Mouse (Mus musculus): ENCODE measurements around the gene AC124502.3.

The AC124502.3 gene

DNA sequence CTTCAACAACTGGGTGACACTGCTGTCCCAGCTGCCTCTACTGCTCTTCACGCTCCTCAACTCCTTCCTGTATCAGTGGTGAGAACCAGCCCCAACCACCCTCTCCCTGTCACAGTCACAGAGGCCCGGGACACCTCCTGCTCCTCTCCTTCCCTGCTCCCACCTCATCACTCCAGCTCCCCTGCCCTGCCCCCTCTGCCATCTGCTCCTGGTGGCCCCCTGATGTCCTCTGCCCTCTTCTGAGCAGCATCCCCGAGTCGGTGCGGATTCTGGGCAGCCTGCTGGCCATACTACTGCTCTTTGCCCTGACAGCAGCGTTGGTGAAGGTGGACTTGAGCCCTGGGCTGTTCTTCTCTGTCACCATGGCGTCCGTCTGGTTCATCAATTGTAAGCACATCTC lies 12.6 kb upstream of the AC124502.3 start:
- in situ Hi-C loops (cut with MboI; ENCODE audit: low sequenced_read_pairs), result no loop called here

DNA sequence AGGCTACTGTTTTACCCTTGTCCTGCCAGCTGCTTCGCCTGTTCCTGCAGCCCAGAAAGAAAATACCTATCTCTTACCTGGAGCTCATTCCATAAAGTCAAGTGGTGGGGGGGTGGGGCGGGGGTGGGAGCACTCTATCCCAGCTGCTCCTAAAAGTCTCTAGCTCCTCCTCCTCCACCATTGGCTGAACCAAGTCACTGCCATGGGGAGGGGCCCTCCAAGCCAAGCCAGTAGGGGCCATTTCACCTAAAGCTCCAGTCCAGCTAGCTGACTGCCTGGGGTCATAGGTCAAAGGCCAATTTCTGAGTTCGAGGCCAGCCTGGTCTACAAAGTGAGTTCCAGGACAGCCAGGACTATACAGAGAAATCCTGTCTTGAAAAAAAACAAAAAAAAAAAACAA lies 6.0 kb upstream of the AC124502.3 start:
- in situ Hi-C loops (cut with MboI; ENCODE audit: low sequenced_read_pairs), result no loop called here

DNA sequence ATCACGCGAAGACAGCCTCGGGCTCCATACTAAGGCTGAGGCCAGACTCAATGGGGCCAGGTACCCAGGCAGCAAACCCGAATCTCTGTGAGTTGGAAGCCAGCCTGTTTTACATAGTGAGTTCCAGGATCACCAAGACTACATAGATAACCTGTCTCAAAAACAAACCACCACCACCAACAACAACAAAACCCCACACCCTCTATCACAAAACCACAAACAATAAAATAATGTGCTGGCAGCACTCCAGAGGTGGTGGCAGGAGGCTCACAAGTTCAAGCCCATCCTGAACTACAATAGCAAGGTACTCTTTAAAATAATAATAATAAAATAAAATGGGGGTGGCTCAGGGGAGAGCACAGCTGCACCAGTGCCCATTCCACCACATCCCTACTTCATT lies 2.1 kb upstream of the AC124502.3 start:
- in situ Hi-C loops (cut with MboI; ENCODE audit: low sequenced_read_pairs), result no loop called here

DNA sequence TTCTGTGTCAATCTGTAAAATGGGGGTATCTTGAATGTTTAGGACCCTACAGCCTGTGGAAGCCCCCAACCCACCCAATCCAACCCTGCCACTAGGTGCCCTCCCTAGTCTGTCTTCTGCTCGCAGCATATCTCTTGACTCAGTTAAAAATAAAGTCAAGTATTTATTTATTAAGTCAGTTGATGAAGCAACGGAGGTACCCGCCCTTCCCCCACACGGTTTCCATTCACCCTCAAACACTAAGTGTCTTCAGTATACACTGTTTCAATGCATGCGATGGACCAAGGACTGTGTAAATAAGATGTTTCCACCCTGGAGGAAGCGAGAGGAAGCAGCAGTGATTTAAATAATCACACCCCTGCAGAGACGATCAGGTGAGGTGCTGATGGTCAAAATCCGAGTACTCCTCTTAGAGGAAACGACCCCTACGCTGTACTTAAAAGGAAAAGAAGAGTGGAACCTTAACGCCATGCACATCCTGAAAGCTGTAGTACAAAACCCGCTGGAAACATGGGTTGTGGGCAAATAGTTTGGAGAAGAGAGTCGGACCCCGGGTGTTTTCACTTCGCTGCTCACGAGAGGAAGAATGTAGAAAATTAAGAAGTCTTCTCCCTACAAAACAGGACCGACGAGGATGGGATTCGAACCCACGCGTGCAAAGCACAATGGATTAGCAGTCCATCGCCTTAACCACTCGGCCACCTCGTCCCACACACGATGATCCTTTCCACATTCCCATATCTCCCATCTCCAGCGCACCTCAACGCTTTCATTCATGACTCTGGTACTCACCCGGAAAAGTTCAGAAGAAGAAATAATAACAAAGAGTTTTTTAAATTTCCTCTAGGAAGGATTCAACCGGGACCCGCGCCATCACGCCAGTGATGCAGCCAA lies 766 bp upstream of the AC124502.3 start:
- in situ Hi-C loops (cut with MboI; ENCODE audit: low sequenced_read_pairs), result no loop called here

DNA sequence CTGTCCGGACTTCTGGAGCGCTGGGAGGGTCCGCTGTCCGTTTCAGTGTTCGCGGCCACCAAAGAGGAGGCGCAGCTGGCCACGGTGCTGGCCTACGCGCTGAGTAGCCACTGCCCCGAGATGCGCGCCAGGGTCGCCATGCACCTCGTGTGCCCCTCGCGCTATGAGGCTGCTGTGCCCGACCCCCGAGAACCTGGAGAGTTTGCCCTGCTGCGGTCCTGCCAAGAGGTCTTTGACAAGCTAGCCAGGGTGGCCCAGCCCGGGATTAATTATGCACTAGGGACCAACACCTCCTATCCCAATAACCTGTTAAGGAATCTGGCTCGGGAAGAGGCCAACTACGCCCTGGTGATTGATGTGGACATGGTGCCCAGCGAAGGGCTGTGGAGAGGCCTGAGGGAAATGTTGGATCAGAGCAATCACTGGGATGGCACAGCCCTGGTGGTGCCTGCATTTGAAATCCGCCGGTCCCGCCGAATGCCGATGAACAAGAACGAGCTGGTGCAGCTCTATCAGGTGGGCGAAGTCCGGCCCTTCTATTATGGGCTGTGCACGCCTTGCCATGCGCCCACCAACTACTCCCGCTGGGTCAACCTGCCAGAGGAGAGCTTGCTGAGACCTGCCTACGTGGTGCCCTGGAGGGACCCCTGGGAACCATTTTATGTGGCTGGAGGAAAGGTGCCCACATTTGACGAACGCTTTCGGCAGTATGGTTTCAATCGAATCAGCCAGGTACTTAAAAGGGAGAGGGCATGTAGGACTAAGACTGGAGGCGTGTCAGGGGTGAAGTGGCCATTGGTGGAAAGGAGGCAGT lies 817 bp downstream of the AC124502.3 start:
- in situ Hi-C loops (cut with MboI; ENCODE audit: low sequenced_read_pairs), result no loop called here

DNA sequence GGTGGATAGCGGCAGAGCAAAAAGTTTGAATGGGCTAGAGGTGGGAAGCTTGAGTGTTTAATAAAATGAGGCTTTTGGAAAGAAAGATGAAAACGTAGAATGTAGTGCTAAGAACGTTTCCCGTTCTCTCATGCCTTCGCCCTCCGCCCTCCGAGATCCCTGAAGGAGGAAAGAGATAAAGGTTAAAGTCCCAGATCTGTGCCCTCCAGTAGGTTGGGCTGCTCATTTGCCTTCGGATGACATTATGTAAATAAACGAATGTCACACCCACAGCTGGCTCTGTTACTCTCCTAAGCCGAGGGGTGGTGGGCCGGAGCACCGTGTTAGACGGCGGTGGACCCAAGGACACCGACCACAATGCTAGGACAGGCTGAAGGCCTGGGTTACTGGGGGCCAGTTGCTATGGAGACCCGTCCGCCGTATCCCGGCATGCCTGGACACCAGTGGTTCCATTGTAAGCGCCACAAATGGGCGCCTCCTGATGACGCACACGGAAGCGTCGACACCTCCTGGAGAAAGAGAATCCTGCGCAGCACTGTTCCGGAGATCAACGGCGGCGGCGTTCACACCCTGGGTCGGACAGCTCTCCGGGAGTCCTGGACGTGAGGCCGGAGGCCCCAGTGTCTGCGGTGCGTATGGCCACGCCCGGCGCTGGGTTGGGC lies 2.3 kb downstream of the AC124502.3 start, which contains the start of gene Brms1:
TSS of gene Brms1 (plus strand) at position 493 of the 662 bp plus-strand sequence.
- in situ Hi-C loops (cut with MboI; ENCODE audit: low sequenced_read_pairs), result no loop called here

DNA sequence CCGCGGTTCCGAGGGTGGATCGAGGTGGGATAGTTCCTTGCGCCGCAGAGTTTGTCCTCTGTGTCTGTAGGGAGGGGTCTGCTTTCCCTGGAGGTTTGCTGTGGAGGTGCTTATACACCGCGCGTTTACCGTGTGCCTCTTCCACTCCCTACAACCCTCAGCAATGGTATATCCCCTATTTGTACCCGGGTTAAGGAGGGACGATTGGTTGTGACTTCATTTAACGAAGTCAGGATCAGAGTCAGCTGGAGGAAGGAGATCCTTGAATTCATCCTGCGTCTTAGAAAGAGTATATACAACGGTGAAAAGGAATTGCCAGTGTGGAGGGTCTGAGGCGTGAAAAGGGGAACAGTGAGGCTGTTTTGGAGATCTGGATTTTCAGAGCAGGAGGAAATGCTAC lies 2.9 kb downstream of the AC124502.3 start:
- in situ Hi-C loops (cut with MboI; ENCODE audit: low sequenced_read_pairs), result no loop called here

DNA sequence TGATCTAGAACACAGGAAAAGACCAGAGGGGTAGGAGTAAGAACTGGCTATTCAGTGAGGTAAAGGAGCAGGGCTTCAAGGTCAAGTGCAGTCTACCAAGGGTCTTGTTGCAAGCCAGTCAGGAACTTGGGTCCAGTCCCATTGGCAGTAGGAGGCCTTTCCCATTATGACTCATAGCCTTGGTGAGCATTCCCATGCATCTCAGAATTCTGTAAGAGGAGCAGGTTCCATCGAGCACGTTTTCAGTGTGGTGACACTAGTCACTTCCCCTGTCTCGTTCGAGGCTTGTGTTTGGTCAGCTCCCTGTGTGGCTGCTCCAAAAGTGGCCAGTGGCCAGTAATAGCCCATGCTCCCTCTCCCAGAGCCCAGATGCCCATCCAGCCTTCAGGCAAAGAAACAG lies 6.8 kb downstream of the AC124502.3 start:
- in situ Hi-C loops (cut with MboI; ENCODE audit: low sequenced_read_pairs), result no loop called here

DNA sequence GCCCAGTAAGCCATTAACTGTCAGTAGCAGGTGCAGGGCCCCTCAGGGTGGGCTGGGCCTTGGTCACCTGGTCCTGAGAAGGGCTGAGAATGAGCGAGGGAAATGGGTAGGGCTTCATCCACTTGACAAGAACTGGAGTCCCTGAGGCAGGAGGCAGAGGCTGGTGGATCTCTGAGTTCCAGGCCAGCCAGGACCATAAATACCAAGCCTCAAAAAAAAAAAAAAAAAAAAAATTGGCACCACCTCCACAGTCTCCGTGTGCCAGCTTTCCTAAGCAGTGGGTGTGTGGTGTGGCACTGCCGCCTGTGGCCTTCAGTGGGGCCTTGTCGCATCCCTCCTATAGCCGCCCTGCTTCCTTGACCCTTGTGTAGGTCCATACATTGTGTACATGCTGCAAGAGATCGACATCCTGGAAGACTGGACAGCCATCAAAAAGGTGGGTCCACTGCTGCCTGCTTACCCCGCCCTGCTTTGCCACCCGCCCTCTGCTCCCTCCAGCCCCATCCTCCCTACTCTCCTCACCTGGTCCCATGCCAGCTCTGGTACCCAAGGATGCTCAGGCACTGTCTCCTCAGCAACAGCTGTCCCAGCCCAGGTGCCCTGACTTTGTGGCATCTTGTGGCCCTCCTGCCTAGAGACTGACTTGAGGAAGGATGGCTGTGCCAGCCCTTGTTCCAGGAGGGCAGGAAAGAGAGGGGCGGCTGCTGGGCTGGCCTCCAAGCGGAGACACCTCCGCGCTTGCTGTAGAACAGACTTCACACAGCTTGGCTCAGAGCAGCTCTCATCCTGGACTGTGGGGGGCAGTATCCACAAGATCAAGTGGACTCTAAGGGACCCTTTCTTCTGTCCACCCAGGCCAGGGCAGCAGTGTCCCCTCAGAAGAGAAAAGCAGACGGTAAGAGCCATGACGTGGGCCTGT lies 9.7 kb downstream of the AC124502.3 start:
- in situ Hi-C loops (cut with MboI; ENCODE audit: low sequenced_read_pairs), result no loop called here

DNA sequence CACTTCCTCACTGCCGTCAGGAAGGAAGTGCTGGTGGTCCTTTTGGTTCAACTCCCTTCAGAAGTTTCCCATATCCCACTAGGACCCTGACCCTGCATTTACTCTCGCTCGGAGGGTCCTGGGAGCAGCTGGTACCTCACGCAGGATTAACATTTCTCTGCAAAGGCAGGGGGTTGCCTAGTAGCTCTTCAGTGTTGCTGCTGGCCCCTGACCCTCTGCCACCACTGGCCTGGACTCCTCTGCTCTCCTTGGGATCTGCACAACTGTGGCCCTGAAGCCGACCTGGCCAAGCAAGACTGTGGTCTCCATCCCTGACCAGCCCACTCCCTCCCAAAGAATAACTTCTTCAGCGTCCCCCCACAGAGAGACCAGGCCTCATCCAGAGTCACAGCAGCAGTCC lies 10.6 kb downstream of the AC124502.3 start:
- in situ Hi-C loops (cut with MboI; ENCODE audit: low sequenced_read_pairs), result no loop called here

DNA sequence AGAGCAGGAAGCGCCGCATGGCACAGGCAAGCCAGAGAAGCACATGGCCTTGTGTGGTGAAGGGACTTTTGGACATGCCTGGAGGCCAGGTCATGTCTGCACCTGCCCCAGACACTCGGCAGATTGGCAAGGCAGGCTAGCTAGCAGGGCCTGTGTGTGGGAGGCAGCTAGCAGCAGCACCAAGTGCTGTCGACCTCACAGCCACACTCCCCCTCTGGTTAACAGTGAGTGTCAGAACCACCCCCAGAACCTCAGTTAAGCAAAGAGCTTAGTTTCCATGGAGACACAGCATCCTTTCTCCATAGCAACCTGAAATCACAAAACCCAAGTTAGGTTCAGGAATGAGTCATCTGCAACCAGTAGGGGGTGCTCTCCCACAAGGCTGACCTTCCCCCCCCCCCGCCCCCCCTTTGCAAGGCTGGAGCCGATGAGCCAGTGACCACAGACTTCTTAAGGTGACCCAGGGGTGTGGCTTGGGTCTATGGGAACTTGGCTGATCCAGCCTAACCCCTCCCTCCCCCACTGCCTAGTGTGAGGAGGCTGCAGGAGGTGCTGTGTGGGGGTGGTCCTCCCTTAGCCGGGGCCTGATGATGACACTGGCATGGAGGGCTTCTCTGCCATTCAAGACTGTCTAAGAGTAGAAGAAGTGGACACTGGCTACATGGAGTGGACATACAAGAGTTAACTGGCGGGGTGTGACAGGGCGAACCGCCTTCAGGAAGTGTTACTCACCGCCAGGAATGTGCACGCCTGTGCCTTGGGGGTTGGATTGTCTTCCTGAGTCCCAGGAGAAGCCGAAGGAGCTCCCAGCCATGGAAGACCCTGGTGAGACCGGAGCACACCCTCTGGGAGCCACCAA lies 11.6 kb downstream of the AC124502.3 start, which contains the start of gene Rin1:
TSS of gene Rin1 (plus strand) at position 435 of the 859 bp plus-strand sequence.
- in situ Hi-C loops (cut with MboI; ENCODE audit: low sequenced_read_pairs), result no loop called here

DNA sequence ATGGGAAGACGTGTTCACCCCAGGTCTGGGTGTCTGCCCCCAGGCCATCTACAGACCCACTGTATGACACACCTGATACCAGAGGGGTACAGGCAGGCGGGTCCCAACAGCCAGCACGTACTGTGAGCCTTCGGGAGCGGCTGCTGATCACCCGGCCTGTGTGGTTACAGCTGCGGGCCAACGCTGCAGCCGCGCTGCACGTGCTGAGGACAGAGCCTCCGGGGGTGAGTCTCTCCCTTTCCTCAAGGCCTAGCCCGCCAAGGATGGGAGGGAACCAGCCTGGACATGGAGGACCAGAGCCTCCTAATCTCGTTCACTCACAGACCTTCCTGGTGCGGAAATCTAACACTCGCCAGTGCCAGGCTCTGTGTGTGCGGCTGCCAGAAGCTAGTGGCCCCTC lies 12.3 kb downstream of the AC124502.3 start:
- in situ Hi-C loops (cut with MboI; ENCODE audit: low sequenced_read_pairs), result no loop called here

DNA sequence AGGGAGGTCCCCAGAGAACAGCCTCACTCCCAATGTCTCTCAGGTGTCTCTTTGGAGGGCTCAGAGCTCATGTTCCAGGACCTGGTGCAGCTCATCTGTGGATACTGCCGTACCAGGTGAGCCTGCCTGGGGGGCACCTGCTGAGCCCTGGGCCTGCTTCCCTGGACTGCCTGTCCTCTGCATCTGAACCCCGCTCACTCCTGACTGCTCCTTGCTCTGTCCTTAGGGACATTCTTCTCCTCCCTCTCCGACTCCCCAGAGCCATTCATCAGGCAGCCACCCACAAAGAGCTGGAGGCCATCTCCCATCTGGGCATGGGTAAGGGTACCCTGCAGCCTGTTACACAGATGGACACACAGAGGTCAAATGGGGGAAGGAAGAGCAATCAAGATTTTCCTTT lies 12.8 kb downstream of the AC124502.3 start:
- in situ Hi-C loops (cut with MboI; ENCODE audit: low sequenced_read_pairs), result no loop called here

DNA sequence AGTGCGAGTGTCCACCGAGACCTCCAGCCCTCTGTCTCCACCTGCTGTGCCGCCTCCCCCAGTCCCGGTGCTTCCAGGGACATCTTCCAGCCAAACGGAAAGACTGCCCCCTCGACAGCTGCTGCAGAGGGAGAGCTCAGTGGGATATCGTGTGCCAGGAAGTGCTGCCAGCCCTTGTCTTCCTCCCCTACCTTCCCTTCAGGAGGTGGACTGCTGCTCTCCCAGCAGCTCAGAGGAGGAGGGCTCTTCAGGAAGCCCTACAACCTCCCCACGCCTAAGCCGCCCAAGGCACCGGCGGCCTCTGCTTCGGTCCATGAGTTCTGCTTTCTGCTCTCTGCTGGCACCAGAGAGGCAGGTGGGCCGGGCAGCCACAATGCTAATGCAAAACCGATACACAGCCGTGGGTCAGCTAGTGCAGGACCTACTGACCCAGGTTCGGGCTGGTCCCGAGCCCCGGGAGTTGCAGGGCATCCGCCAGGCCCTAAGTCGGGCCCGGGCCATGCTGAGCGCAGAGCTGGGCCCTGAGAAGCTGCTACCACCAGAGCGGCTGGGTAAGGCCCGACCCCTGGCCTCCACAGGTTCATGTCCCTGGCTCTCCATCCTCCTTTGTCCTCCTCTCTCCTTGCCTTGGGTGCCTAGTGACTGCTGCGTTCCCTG lies 13.6 kb downstream of the AC124502.3 start:
- in situ Hi-C loops (cut with MboI; ENCODE audit: low sequenced_read_pairs), result no loop called here

DNA sequence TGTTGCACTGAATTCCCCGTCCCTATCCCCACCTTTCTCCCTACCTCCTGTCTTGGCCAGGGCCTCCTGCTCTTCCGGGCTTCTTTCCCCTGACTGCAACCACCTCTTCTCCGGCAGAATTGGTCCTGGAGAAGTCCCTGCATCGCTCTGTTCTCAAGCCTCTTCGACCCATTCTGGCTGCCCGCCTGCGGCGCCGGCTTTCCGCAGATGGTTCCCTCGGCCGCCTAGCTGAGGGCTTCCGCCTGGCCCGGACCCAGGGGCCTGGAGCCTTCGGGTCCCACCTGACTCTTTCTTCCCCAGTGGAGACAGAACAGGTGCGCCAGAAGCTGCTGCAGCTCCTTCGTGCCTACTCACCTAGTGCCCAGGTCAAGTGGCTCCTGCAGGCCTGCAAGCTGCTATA lies 14.2 kb downstream of the AC124502.3 start:
- in situ Hi-C loops (cut with MboI; ENCODE audit: low sequenced_read_pairs), result no loop called here

DNA sequence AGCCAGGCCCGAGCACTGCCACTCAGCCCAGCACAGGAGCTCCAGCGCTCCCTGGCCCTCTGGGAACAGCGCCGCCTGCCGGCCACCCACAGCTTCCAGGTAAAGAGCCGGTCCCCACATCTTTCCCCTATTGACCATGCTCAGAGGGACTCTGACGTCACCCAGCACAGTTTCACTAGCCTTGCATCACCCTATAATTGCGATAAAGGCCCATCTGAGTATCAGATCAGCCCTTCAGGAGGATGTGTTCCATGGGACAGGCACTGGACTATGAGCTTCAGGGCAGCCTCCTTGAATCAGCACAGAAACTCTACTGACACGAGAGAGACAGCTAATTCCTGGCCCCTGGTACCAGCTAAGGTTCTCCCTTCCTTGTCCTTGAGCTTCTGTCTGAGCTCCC lies 15.2 kb downstream of the AC124502.3 start:
- in situ Hi-C loops (cut with MboI; ENCODE audit: low sequenced_read_pairs), result no loop called here

DNA sequence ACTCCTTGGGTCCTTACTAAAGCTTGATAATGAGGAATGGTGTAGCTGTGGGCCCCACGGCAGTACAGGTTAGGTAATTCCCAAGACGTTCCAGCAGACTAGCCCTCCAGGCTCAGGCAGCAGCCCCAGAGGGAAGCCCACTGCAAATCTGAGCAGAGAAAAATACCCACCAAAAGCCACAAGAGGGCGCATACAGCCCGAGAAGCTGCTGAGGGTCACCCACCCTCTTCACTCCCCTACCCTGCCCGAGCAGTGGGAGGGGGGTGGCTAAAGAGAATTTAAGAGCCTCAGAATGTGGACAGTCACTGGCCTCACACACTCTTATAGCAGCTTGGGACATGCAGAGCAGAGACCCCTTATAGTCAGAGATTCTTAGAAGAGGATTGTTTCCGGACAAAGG lies 17.6 kb downstream of the AC124502.3 start:
- in situ Hi-C loops (cut with MboI; ENCODE audit: low sequenced_read_pairs), result no loop called here

DNA sequence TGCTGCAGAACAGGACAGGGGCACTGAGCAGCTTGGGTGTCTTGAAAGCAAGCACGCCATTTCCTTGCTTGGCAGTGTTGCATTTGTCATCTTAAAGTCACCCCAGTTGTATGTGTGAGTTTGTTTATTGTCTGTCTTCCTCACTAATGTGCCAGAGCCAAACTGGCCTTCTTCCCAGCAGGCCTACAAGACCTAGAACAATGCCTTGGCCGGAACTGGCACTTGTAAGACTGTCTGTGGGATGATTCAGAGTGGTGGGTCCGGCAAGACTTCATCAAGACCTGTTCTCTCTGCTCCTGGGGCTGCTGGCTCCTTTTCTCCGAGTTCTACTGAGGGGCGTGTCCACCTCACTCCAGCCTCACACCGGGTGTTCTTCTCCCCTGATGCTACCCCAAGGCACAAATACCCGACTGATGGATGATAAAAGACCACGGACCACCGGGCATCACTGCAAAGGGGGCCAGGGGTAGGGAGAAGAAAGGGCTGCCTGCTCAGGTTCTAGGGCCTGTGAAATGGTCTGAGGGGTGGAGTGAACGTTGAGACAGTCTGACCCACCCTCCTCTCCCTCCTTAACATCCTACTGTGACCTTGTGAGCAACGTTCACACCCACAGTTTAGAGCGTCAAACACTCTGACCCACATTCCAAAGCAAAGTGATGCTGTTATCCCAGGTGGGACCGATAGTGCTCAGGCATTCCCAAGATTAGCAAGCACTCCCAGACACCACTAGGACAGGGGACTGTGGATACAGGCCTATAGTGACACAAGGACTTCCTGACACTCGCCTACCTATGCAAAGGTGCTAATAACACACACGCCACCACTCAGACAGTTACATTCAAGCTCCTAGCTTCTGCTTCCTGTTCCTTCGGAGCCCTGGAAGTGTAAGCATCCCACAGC lies 19.4 kb downstream of the AC124502.3 start:
- in situ Hi-C loops (cut with MboI; ENCODE audit: low sequenced_read_pairs), result no loop called here

All from CH12F3 (cell line).